Mouse (Mus musculus) heart, postnatal 36 days (tissue): ENCODE measurements around the gene Heatr1. TPM values are rescaled to one million over a fixed set of nuclear protein-coding genes. Genes with fewer than 3 reads are reported as not detected.

Experiments used
- total RNA-seq, 2 experiments: library from RNA; stranded (reverse); gene quantifications; 2 replicates each; pipeline ENCODE4 v1.2.3; 2021

The Heatr1 gene
- total RNA-seq, 2 experiments from 2014 or later, result 14.3 to 15.2 TPM

Other genes starting within 250 kb of the Heatr1 start
- 100 to 1,000 TPM in 1 of 2 experiments, 10 to 100 TPM in 1; 59.9 to 102 TPM for gene Mtr, start 136.9 kb upstream of the Heatr1 start, total RNA-seq
- 1,000 to 10,000 TPM; 1,744 to 1,878 TPM for gene Actn2, start 54.3 kb upstream of the Heatr1 start, total RNA-seq
- gene Lgals8, start 69.9 kb downstream of the Heatr1 start, total RNA-seq, result 10 to 100 TPM; 39.4 to 42.8 TPM
- gene Edaradd, start 125.4 kb downstream of the Heatr1 start, total RNA-seq, result under 1 TPM in 1 of 2 experiments, not detected in 1; 0.05 TPM
- 1 to 10 TPM; 2.6 to 2.7 TPM for gene Ero1lb, start 170.8 kb downstream of the Heatr1 start, total RNA-seq